Mouse (Mus musculus): Measurements from ENCODE around the gene Ptcd1. TPM values are rescaled to one million over a fixed set of nuclear protein-coding genes. Genes with fewer than 3 reads are reported as not detected.
"Not testable (repeated sequence)": the region's sequence is repeated elsewhere in the genome, so short reads cannot be mapped to it uniquely, and the experiment has no call there.

The Ptcd1 gene
- total RNA-seq, 2 experiments from 2014 or later: 21.7 to 29.0 TPM

DNA sequence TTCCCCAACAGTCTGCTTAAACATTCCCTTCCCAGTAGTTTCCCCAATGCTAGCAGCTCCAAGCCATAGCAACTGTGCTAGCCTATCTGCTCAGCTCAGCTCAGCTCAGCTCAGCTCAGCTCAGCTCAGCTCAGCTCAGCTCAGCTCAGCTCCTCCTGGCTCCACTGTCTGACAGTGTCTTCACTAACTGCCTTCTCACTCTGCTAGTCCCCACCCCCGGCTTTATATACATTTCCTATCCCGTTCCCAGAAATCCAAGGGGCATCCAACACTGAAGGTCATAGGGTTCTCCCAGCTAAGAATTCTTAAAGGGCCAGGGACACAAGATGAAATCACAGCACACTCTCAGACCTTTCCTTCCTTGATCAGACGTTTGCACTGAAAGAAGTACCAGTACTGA is 2.2 kb downstream of the Ptcd1 start:
- peak; percentile 50 for DNase-seq

DNA sequence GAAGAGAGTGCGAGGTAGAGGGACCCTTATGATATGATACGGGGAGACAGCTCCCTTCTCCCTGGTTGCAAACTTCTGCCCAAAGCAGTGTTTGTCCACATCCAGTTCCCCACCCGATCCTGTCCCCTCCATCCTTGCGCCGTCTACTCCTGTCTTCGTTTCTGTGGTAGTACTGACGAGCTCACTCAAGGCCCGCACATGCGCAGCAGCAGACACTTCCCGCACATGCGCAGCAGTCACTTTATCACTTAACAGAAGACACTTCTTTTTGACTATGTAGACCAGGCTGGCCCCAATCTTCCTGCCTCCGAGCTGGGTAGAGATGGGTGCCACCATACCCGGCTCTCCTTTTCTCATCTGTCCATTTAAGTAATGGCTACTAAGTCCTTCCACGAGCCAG is 5.5 kb downstream of the Ptcd1 start:
- no peak for DNase-seq

DNA sequence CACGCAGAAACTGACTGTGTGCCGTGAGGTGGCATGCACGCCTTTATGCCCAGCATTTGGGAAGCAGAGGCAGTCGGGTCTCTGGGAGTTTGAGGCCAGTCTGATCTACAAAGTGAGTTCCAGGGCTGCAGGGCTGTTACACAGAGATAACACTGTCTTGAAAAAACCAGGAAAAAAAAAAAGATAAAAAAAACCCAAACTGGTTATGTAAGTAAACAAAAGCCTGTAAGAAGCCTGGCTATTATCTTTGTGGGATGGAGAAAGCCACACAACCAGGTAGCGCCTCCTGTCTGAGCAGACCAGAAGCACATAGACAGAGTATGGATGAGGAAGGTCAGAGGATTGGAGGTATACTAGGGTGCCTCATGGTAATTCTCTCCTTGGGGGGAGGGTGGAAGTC is 14.2 kb downstream of the Ptcd1 start:
- DNase-seq: no peak

DNA sequence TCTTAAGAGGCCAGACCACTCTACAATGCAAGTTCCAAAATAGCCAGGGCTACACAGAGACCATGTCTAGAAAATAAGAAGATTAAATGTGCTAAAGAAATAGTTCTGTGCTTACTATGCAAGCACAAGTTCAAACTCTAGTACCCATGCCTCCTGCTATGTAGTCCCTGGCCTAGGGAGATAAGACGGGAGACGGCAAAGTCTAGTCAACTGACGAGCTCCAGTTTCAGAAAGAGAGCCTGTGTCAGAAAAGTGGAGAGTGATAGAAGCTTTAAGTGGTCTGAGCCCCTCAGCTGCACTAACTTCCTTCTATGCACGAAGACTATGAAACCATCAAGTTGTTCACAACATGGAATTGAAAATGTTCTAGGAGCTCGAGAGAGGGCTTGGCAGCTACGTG is 17.6 kb downstream of the Ptcd1 start:
- DNase-seq: no peak

DNA sequence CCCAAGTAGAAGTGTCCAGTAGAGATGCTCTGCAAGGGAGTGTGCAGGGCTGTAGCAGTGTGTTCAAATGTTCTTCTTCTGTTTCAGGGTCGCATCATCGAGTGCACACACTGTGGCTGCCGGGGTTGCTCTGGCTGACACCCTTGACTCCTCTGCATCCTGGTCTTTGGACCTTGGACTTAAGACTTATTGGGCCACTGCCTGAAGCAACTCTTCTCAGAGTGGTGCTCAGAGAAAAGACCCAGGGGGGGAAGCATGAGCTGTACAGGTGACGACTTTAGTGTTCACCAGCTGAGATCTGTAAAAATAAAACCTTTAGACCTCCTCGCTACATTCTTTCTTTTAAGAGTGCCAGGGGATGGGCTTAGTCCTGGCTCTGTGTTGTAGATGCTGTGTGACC is 19.2 kb downstream of the Ptcd1 start:
- DNase-seq: no peak

DNA sequence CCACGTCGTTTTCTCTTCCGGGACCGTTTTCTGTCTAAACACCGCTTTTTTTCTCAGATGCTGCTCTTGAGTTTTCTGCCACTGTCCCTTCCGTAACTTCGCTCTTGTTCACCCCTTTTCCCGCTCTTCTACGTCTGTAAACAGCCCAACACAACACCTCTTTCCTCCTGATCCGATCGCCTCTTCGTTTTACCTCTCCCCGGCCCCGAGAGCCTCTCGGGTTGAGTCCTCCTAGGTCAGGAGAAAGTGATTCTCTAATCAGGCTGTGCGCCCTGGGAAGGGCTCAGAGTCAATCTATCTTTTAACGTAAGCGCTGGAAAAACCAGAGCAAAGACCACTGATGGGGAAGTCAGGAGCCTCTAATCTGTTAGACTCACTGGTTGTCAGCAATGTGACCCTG is 26.3 kb downstream of the Ptcd1 start:
- peak; percentile 40 for DNase-seq

DNA sequence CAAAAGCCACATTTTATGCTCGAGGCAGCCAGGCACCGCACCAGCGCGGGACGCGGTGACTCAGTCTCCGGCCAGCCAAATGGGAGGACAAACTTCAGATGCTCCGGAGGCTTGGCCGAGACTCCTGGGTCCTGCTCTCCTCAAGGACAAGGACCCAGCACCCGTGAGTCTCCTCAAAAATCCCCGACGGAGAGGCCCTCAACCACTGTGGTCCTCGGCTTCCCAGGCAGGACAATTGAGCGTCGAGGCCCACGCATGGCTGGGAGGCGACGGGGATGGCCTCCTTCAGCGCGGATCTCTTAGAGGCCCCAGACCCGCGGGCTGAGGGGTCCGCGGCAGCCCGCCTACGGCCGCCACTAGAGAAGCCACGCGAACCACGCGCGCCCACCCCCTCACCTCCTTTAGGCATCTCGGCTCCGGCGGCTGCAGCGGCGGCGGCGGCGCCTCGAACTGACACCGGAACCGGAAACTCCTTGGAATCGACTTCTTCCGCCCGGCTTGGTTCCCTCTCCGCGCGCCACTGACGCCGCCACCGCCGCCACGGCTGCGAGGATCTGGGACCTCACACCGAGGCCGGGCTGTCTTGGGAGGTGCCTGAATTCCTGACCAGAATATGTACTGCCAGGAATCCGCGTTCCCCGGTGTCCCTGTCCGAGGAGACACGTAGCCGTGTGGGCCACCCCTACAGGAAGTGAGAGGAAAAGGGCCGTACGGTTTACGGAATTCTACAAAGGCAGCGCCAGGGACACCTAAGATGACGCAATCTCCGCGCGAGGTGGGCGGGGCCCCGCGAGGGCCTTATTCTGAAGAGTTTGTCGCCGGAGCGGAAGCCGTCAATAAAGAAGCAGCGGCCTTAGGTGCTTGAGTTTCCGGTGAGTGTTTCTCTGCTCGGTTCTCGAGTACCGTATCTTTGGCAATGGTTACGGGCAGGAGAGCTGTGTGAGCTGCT is 27.1 kb downstream of the Ptcd1 start, which contains the start of the genes Pdap1 and Bud31:
Pdap1 (minus strand) TSS at position 668 of the 949 bp plus-strand sequence.
Bud31 (plus strand) TSS at position 792 of the 949 bp plus-strand sequence.
- peak; percentile 96 for DNase-seq

DNA sequence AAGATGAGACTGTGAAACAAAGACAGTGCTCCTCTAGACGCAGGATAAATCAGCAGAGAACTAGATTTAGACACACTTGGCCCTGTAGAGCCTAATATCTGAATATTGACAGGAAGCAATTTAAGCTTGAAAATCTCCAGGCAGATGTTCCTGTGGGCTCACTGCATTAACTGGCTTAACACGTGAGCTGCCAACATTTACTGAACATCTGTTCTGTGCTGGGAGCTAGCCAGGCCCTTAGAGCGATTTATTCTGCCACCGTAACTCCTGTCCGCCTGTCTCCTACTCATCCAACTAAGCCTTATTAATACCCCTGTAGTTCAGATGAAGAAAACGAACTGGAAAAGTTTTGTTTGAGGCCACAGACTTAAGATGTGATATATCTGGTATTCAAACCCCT is 28.1 kb downstream of the Ptcd1 start:
- no peak for DNase-seq

DNA sequence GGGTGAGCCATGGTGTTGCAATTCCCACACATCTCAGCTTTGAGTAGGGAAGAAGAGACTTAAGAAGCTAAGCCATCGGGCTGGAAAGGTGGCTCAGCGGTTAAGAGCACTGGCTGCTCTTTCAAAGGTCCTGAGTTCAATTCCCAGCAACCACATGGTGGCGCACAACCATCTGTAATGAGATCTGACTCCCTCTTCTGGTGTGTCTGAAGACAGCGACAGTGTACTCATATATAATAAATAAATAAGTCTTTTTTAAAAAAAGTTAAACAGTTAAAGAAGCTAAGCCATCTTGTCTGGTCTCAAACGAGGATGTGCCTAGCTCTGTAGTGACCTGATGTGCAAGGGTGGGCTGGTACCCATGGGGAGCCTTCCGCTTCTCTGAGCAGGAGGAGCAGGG is 33.6 kb downstream of the Ptcd1 start:
- not testable (repeated sequence) for DNase-seq

DNA sequence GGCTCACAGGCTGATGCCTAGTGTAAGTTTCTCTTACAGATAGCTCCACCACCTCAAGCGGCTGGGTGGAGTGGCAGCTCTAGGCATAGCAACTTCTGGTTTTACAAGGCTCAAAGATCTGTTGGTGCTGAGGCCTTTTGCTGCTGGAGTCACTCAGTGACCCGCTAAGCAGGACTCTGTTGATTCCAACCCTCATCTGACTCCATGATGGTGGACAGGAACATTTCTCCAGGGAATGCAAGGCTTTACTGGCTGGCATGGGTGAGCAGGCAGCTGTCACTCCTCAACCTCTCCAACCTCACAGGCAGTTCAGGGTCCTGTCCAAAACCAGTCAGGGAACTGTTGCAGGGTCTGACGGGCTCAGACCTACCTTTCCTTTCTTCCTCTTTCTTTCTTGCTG is 35.9 kb downstream of the Ptcd1 start:
- DNase-seq: no peak

DNA sequence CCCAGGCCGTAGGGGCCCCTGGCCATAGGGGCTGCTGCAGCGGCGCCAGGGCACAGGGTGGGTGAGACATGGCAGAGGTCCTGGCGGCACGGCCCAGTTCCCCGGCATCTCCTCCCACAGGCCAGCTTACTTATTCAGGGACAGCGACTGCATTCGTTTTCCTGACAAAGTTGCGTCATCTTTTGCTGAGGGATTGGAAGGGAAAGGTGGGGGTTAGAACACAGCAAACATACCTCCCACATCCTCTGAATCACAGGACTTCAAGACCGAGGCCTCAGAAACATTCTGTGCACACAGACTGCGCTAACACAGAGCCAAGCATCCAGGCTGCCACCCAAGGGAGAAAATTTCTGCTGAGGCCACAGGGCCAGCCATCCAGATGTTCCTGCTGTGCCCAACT is 36.7 kb downstream of the Ptcd1 start:
- peak; percentile 50 for DNase-seq

DNA sequence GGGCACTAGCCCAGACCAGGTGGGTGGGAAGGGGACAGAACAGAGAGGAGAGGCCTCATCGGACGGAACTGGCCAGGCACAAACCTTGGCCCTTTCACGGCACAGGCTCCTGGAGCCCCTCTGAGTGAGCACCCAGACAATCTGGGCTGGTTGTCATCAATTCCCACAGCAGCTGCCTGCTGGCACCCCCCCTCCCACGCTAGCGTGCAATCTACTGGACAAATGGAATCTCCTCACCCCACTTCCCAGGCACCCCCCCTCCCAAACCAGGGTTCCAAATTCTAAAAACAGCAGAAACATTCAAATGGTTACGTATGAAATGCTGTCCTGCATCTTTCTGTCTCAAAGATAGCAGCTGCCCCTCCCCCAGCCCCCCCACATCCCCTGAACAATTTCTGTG is 37.1 kb downstream of the Ptcd1 start:
- not testable (repeated sequence) for DNase-seq

DNA sequence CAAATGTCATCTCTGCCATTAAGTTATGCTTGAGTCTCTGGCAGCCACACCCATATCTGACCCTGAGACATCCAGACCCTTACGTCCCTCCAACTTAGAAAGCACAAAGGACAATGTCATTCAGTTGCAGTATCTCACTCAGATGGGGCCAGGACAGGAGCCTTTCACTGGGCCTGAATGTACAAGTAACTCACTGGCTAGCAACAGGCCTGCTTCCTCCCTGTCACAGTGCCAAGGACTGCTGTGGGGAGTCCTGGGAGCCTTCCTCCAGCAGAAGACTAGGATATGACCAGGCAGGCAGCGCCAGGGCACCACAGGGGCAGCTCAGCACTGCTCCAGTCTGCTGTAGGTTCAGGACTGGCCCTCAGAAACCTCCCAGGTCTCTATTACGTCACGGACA is 37.8 kb downstream of the Ptcd1 start:
- peak; percentile 69 for DNase-seq

DNA sequence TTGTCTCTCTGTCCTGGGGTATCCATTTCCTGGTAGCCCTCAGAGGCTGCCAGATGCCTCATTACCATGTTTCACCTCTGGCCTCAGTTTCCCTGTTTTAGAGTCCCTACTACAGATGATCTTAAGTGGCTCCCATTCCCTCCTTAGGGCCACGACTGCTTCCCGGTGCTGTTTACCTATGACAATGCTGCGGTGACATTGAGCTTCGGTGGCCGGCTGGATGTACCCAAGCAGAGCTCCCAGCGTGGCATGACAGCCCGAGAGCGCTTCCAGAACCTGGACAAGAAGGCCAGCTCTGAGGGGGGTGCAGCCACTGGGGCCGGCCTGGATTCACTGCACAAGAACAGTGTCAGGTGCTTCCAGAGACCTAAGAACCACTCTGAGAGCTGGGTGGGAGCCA is 40.3 kb downstream of the Ptcd1 start:
- no peak for DNase-seq

DNA sequence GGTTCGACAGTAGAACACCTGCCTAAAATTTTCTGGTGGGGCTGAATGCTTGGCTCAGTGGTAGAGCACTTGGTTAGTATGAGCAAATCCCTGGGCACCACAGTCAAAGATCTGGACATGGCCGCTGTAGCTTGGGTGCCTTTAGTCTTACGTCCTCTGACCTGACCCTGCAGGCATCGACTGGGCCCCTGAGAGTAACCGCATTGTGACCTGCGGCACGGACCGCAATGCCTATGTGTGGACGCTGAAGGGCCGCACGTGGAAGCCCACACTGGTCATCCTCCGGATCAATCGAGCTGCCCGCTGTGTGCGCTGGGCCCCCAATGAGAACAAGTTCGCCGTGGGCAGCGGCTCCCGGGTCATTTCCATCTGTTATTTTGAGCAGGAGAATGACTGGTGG is 43.5 kb downstream of the Ptcd1 start:
- DNase-seq: no peak

DNA sequence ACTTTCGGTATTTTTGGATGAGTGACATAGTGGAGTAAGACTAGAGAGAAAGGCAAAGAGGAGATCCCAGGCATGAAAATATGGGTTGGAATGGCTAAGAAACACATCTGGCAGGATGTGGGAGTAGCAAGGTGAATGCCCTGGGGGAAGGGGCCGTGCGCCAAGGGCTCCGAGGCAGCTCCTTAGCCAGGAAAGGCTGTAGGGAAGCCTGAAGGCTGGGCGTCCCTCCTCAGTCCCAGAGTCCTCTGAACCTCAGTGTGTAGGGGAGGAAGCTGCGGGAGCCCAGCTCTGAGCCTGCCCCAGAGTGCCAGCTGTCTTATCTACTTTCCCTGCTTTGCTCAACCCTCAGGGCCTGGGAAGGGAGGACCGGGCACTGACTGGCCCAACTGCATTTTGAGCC is 46.0 kb downstream of the Ptcd1 start:
- peak; percentile 42 for DNase-seq

DNA sequence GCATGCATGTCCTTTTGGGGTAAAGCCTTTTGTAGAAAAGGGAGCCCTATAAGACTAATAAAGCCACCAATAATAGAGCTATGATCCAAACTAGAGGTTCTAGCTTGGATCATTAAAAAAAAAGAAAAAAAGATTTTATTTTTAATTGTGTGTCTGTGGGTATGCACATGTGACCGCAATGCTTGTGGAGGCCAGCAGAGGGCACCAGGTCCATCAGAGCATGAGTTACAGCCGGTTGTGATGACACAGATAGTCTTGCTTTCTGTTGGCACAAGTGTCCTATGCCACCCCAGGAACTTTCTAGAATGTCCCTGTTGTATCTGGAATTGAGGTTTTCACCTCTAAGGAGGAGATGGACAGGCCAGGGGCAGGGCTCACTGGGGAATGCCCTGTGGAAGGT is 47.5 kb downstream of the Ptcd1 start:
- DNase-seq: no peak

DNA sequence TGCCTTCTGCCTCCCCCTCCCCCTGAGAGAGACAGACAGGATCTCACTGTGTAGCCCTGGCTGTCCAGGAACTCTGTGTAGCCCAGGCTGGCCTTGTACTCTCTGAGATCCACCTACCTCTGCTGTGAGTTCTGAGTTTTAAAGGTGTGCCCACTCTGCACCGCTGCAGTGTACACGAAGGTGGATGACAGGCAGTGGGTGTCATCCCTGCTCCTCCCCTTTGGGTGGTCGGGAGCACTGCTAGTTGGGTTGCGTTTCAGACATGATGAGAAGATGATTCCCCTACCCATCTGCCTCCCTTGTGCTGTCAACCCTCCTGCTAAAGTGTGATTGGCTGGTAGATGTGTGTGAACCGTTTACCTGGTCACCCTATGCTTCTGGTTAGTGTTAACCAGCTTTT is 48.4 kb downstream of the Ptcd1 start:
- DNase-seq: no peak

DNA sequence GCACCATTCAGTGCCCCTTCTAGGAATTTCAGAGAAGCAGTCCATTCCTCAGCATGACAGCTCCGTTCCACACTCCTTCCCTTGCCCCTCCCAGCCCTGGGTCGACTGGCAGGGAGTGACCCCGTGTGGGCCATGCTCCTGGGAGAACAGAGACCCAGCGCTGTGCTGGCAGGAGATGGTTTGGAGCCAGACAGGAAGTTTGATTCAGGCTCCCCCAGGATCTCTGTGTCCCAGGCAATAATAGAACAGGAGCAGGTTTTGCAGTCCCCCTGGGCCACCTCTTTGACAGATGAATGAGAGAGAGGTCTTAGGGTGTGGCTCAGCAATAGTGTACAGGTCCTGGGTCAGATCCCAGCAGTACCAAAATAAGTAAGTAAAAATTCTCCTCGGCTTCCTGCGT is 48.9 kb downstream of the Ptcd1 start:
- peak; percentile 36 for DNase-seq

DNA sequence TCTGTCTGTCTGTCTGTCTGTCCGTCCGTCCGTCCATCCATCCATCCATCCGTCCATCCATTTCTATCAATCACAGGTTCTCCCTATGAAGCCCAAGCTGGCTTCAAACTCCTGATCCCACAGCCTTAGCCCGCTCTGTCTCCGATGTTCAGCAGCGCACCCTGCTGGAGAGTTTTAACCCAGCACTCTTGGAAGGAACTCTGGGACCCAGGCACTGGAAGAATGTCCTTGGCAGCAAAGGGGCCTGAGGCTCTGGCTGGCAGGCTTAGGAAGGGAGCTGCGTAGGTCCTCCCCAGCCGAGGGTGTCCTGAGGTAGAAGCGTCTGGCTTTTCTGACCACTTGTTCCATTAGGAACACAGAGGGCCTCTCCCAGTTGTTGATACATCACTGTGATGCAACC is 50.0 kb downstream of the Ptcd1 start:
- peak; percentile 87 for DNase-seq

DNA sequence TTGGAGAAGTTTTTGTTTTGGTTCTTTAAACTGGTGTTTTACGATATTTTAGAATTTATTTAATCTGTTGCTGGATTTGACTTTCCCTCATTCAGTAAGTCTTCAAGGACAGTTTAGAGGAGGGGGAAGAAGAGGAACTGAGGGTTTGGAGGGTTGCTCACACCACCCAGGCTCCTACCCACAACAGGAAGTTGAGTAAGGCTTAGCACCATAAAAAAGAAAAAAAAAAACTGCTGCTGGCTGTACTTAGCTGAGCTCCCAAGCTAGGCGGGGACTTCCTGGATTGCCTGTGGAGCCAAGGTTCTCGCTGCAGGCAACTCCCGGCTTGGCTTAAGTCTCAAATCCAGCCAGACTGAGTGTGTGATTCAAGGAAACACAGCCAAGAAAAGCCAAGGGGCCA is 50.6 kb downstream of the Ptcd1 start:
- peak; percentile 76 for DNase-seq

DNA sequence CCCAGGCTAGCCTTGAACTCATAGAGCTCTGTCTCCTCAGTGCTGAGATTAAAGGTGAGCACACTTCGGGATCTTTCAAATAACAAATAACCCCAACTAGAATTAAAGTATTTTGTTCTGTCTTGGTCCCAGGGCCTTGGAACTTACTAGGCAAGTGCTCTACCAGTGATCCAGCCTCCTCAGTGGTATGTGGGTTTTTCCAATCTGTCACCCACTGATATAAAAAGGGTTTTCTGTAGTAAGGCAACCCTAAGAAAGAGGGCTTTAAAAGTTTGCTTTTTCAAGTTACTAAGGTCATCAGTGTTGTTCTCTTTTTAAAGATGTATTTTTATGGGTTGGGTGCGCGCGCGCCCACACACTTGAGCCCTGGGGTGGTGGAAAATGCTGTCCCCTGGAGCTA is 51.2 kb downstream of the Ptcd1 start:
- DNase-seq: no peak

DNA sequence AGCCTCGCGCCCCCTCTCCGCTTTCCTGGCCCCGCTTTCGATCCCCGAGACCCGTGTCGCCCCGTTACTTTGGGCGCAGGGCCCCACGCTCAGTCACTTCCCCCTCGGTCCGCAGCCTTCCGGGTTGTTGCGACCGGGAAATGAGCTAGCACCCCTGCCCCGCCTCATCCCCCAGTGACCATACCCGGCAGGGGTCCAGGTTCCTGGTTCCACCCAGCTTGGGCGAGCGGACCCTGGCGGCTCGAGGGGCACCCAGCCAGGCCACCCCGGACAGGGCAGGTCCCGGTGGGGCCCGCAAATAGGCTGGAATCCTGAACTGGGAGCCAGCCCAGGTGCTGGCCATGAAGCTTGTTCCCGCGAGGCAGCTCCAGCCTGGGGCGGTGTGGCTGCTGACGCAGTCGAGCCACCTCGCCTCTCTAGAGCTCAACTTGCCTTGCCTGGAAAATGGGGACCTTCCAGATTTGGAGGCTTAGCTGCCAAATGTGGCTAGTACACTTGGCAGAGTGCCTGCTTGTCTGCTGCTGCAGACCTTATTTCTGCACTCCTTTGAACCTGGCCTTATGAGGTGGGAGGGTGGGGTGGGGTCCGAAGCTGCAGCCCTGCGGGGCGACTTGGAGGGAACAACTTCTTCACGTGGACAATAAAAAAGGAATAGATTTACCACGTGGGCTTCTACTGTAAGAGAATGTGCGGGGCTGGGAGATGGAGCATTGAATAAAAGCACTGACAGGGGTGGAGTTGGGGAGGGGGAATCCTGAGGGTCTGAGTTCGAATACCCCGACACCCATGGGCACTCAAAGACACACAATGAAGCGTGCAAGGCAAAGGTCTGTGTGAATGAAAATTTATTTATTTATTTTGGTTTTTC is 52.1 kb downstream of the Ptcd1 start:
- peak; percentile 82 for DNase-seq

All from adrenal gland, postnatal 10 days (tissue).